ENCODE assay signal across 12 mouse cellular contexts in the genomic region with DNA sequence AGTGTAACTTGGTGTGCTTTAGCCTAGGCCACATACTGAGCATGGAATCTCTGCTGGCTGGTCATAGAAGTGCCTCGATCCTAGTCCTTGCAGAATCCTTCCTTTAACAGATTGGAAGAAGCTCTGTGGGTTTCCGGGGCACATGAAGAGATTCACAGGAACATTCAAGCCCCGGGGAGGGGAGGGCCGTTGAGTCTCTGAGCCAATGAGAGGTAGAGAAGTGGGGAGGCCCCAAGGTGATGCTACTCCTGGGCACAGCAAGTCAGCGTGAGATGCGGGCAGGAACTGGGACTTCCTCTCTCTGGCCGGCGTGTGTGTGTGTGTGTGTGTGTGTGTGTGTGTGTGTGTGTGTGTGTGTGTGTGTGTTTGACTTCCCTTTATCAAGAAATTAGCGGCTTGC. TPM values are rescaled to one million over a fixed set of nuclear protein-coding genes. Genes with fewer than 3 reads are reported as not detected.
DNase-seq lines count a peak whose midpoint lies in the region; ATAC-seq and TF ChIP-seq lines count a peak whose summit lies in the region.
"Had no signal": no experiment of that assay in that cellular context is flagged by ENCODE, and none has a peak within 500 bp of the region (broad histone marks: within the 10 kb centered on the region; RNA-seq: fewer than 3 reads in every experiment).

No protein-coding gene starts in this region.

- H3K9ac ChIP-seq in heart, embryonic 14.5 days (ENCODE audit: low read length), result no peak overlapping the region
- peak overlapping the region; percentile 66 for H3K9ac ChIP-seq in MEL (ENCODE audit: control insufficient read depth, low read depth, low read length, poor library complexity, severe bottlenecking)
- no peak overlapping the region for H3K9ac ChIP-seq in liver, embryonic 15.5 days
- H3K9ac ChIP-seq: limb, embryonic 12.5 days; neural tube, embryonic 15.5 days had no signal

- H3K9me3 ChIP-seq in heart, embryonic 14.5 days (ENCODE audit: control insufficient read depth, low read length), result peaks cover 3% of the 10 kb centered on the region; the same call in 1 of the 2 replicates
- no peaks in the 10 kb centered on the region for H3K9me3 ChIP-seq in MEL (replicated peaks; ENCODE audit: insufficient read depth, low read length)
- H3K9me3 ChIP-seq in liver, embryonic 15.5 days (replicated peaks), result no peaks in the 10 kb centered on the region
- no peaks in the 10 kb centered on the region for H3K9me3 ChIP-seq in limb, embryonic 10.5 days (replicated peaks)
- H3K9me3 ChIP-seq: limb, embryonic 12.5 days; neural tube, embryonic 15.5 days had no signal

- intact Hi-C loops in left cerebral cortex, postnatal 4 days (cut with DNase I), result no loop called here

- H3K27me3 ChIP-seq in heart, embryonic 14.5 days (ENCODE audit: control insufficient read depth, insufficient read depth, low read length), result no peaks in the 10 kb centered on the region
- no peaks in the 10 kb centered on the region; a peak in 2 of 4 replicates for H3K27me3 ChIP-seq in MEL (ENCODE audit: control insufficient read depth in 1 of 2, insufficient read depth in 2 of 2, low read length in 2 of 2)
- H3K27me3 ChIP-seq in liver, embryonic 15.5 days, result peaks cover 8% of the 10 kb centered on the region; the same call in 1 of the 2 replicates
- no peaks in the 10 kb centered on the region for H3K27me3 ChIP-seq in limb, embryonic 10.5 days (ENCODE audit: low read depth, poor library complexity, severe bottlenecking)
- H3K27me3 ChIP-seq: limb, embryonic 12.5 days; neural tube, embryonic 15.5 days had no signal

- ATAC-seq in heart, embryonic 14.5 days (ENCODE audit: insufficient number of reproducible peaks, insufficient read depth, low FRiP score, low read depth), result no peak
- ATAC-seq in liver, embryonic 15.5 days (ENCODE audit: insufficient read depth), result peak; percentile 23; the same call in 1 of the 2 replicates

- no peak for DNase-seq in heart, adult 8-10 months (ENCODE audit: low spot score)
- peak; percentile 96 for DNase-seq in MEL (ENCODE audit: low read depth, low spot score)
- DNase-seq in spleen, postnatal 10 days (ENCODE audit: low spot score in 2 of 2), result peak; percentile 38 to 83
- DNase-seq in left cerebral cortex, postnatal 4 days, result no peak
- DNase-seq in limb, embryonic 10.5 days (ENCODE audit: low spot score), result no peak
- no peak for DNase-seq in gastrocnemius, postnatal 4 days (ENCODE audit: low spot score in 2 of 2)
- DNase-seq: embryo, embryonic 11 days had no signal

- H3K4me3 ChIP-seq in heart, embryonic 14.5 days (ENCODE audit: control insufficient read depth in 1 of 2, insufficient read depth in 1 of 2, low read depth in 1 of 2, low read length in 2 of 2), result no peak overlapping the region
- peak overlapping the region; percentile 53 to 56 for H3K4me3 ChIP-seq in MEL (ENCODE audit: control insufficient read depth in 1 of 2, insufficient read depth in 1 of 2, low read depth in 2 of 2, low read length in 2 of 2)
- H3K4me3 ChIP-seq in liver, embryonic 15.5 days (replicated peaks), result 0 out of 2 replicates have a peak overlapping the region, but pooled peaks have one; percentile 7
- no peak overlapping the region for H3K4me3 ChIP-seq in limb, embryonic 10.5 days
- H3K4me3 ChIP-seq: limb, embryonic 12.5 days; neural tube, embryonic 15.5 days had no signal

- H3K36me3 ChIP-seq in heart, embryonic 14.5 days (ENCODE audit: control insufficient read depth, insufficient read depth, low read length), result no peaks in the 10 kb centered on the region
- H3K36me3 ChIP-seq in MEL (ENCODE audit: control insufficient read depth in 1 of 2, insufficient read depth in 2 of 2, low read length in 2 of 2), result peaks cover 0 to 3% of the 10 kb centered on the region in 2 experiments; a peak in 1 of 4 replicates
- H3K36me3 ChIP-seq in liver, embryonic 15.5 days (replicated peaks), result no peaks in the 10 kb centered on the region
- H3K36me3 ChIP-seq in limb, embryonic 10.5 days, result no peaks in the 10 kb centered on the region
- H3K36me3 ChIP-seq: G1E; limb, embryonic 12.5 days; neural tube, embryonic 15.5 days had no signal

- TF ChIP-seq RAD21 in MEL (IDR thresholded peaks at IDR 0.05; ENCODE audit: low read depth, low read length), result no peak

- peak in 1 of 2 experiments; percentile 51; a peak in 3 of 4 replicates for TF ChIP-seq EP300 in MEL (IDR thresholded peaks at IDR 0.05; ENCODE audit: low read depth in 1 of 2, low read length in 2 of 2)

- peak in 1 of 2 experiments; percentile 54; a peak in 2 of 4 replicates for TF ChIP-seq POLR2A in MEL (IDR thresholded peaks at IDR 0.05; ENCODE audit: control insufficient read depth in 1 of 2, insufficient read depth in 1 of 2, low read depth in 1 of 2, low read length in 2 of 2, poor library complexity in 1 of 2)

- H3K79me2 ChIP-seq in MEL (ENCODE audit: control insufficient read depth, insufficient read depth, low read length, poor library complexity), result no peaks in the 10 kb centered on the region; the same call in 1 of the 2 replicates

- peaks cover 6 to 10% of the 10 kb centered on the region in 2 experiments; a peak in 3 of 4 replicates for H3K4me1 ChIP-seq in heart, embryonic 14.5 days (ENCODE audit: control insufficient read depth in 2 of 2, insufficient read depth in 2 of 2, low read length in 2 of 2)
- H3K4me1 ChIP-seq in MEL (ENCODE audit: control insufficient read depth in 1 of 2, insufficient read depth in 2 of 2, low read length in 2 of 2), result peaks cover 0 to 11% of the 10 kb centered on the region in 2 experiments; a peak in 2 of 4 replicates
- H3K4me1 ChIP-seq in liver, embryonic 15.5 days (replicated peaks), result peaks cover 8% of the 10 kb centered on the region; the same call in 1 of the 2 replicates
- peaks cover 10% of the 10 kb centered on the region for H3K4me1 ChIP-seq in limb, embryonic 10.5 days
- H3K4me1 ChIP-seq: neural tube, embryonic 15.5 days had no signal

- 0 out of 2 replicates have a peak overlapping the region, but pooled peaks have one; percentile 18 for H3K4me2 ChIP-seq in heart, embryonic 14.5 days (ENCODE audit: low read length)
- H3K4me2 ChIP-seq in liver, embryonic 15.5 days, result peak overlapping the region; percentile 40
- H3K4me2 ChIP-seq: limb, embryonic 12.5 days; neural tube, embryonic 15.5 days had no signal

- TF ChIP-seq CTCF in MEL (IDR thresholded peaks at IDR 0.05 in 2 of 3, conservative IDR thresholded peaks at IDR 0.05 in 1 of 3; ENCODE audit: control insufficient read depth in 1 of 3, insufficient read depth in 1 of 3, low read depth in 2 of 3, low read length in 3 of 3, poor library complexity in 1 of 3, severe bottlenecking in 1 of 3), result no peak

- no peak overlapping the region for H3K27ac ChIP-seq in heart, embryonic 14.5 days (replicated peaks in 1 of 2; ENCODE audit: control insufficient read depth in 1 of 2, insufficient read depth in 1 of 2, low read depth in 2 of 2, low read length in 2 of 2)
- peak overlapping the region; percentile 62 for H3K27ac ChIP-seq in MEL (ENCODE audit: control insufficient read depth, low read depth, low read length)
- H3K27ac ChIP-seq in liver, embryonic 15.5 days (replicated peaks), result peak overlapping the region; percentile 45
- H3K27ac ChIP-seq in limb, embryonic 10.5 days, result no peak overlapping the region
- H3K27ac ChIP-seq: limb, embryonic 12.5 days; neural tube, embryonic 15.5 days had no signal

- WGBS in heart, embryonic 14.5 days, result 47% methylated on average over 8 of the region's 9 CpGs
- WGBS in liver, embryonic 15.5 days (ENCODE audit: insufficient replicate concordance), result 12% methylated on average over 9 of the region's 9 CpGs
- WGBS in limb, embryonic 10.5 days, result 79% methylated on average over 8 of the region's 9 CpGs

TF ChIP-seq in MEL, 35 proteins besides CTCF, POLR2A, EP300 and RAD21 (continues in another document):
- TF ChIP-seq E2F4 (IDR thresholded peaks at IDR 0.05; ENCODE audit: borderline replicate concordance, low read depth, low read length), result no peak
- peak; percentile 63 for TF ChIP-seq NELFE (IDR thresholded peaks at IDR 0.05; ENCODE audit: low read depth, low read length)
- TF ChIP-seq MAFK (IDR thresholded peaks at IDR 0.05; ENCODE audit: borderline replicate concordance, low read depth, low read length), result no peak
- no peak for TF ChIP-seq USF2 (IDR thresholded peaks at IDR 0.05; ENCODE audit: borderline replicate concordance in 1 of 2, insufficient read depth in 1 of 2, low read depth in 1 of 2, low read length in 2 of 2)
- TF ChIP-seq TCF12 (IDR thresholded peaks at IDR 0.05; ENCODE audit: low read depth, low read length), result peak; percentile 41; the same call in 1 of the 2 replicates
- TF ChIP-seq ZMIZ1 (IDR thresholded peaks at IDR 0.05; ENCODE audit: low read depth, low read length), result peak; percentile 77; the same call in 1 of the 2 replicates
- TF ChIP-seq ETS1 (IDR thresholded peaks at IDR 0.05; ENCODE audit: low read depth, low read length), result peak; percentile 66; the same call in 1 of the 2 replicates
- no peak for TF ChIP-seq ZNF384 (IDR thresholded peaks at IDR 0.05; ENCODE audit: low read depth, low read length)
- TF ChIP-seq POLR2AphosphoS2 (IDR thresholded peaks at IDR 0.05; ENCODE audit: low read length), result no peak
- TF ChIP-seq SMC3 (IDR thresholded peaks at IDR 0.05; ENCODE audit: low read depth, low read length), result no peak
- peak; percentile 72 for TF ChIP-seq HCFC1 (IDR thresholded peaks at IDR 0.05; ENCODE audit: low read depth, low read length)

RNA-seq across cellular contexts. Expression of a gene that starts 19.3 kb away (rescaled TPM):
- 21.0 and 24.2 TPM in 2 replicates for polyA plus RNA-seq in heart, embryonic 14.5 days (2014; fragmentation: Nextera tagmentation; extraction: Ambion mirVana)
- total RNA-seq in heart, adult 8-10 months (2022), result 10 to 100 TPM in 3 of 4 experiments, 1 to 10 TPM in 1; 8.9 to 12.8 (median 11.6) TPM
- 4.6 TPM in 2 replicates for total RNA-seq in MEL (2012; rRNA removed)
- polyA plus RNA-seq in MEL (2012; ENCODE audit: insufficient read depth in 1 of 2, insufficient read length in 2 of 2, low read depth in 1 of 2, low replicate concordance in 2 of 2, missing spikeins in 1 of 2), result 10 to 100 TPM in 1 of 2 experiments, 1 to 10 TPM in 1; 6.5 to 34.4 TPM
- polyA plus RNA-seq in liver, embryonic 15.5 days (2015; fragmentation: Nextera tagmentation; extraction: Ambion mirVana), result 2.4 TPM in 2 replicates
- total RNA-seq in left cerebral cortex, postnatal 4 days (2021), result 10 to 100 TPM; 77.2 to 80.4 TPM
- 10.3 and 11.3 TPM in 2 replicates for polyA plus RNA-seq in limb, embryonic 10.5 days (2016; fragmentation: Nextera tagmentation; extraction: Ambion mirVana)
- total RNA-seq in gastrocnemius, postnatal 4 days (2021), result 10 to 100 TPM; 40.0 to 41.0 TPM

RNA-seq across cellular contexts. Expression of a gene that starts 53.2 kb away (rescaled TPM):
- 19.3 and 21.1 TPM in 2 replicates for polyA plus RNA-seq in heart, embryonic 14.5 days (2014; fragmentation: Nextera tagmentation; extraction: Ambion mirVana)
- total RNA-seq in heart, adult 8-10 months (2022), result 10 to 100 TPM; 24.6 to 30.5 (median 25.6) TPM
- total RNA-seq in MEL (2012; rRNA removed), result 15.6 and 16.7 TPM in 2 replicates
- 10 to 100 TPM in 1 of 2 experiments, not detected in 1; 25.8 TPM for polyA plus RNA-seq in MEL (2012; ENCODE audit: insufficient read depth in 1 of 2, insufficient read length in 2 of 2, low read depth in 1 of 2, low replicate concordance in 2 of 2, missing spikeins in 1 of 2)
- polyA plus RNA-seq in liver, embryonic 15.5 days (2015; fragmentation: Nextera tagmentation; extraction: Ambion mirVana), result 12.7 and 15.2 TPM in 2 replicates
- 10 to 100 TPM; 33.9 to 42.1 TPM for total RNA-seq in left cerebral cortex, postnatal 4 days (2021)
- 28.2 and 32.0 TPM in 2 replicates for polyA plus RNA-seq in limb, embryonic 10.5 days (2016; fragmentation: Nextera tagmentation; extraction: Ambion mirVana)
- 10 to 100 TPM; 28.4 to 32.3 TPM for total RNA-seq in gastrocnemius, postnatal 4 days (2021)

Comparison
In these comparisons a context has a peak if more than half of its experiments do, and no peak if none do; other contexts are left out.
1. H3K27ac ChIP-seq: peak in MEL (single experiment) and liver, embryonic 15.5 days (single experiment); none in heart, embryonic 14.5 days (0 of 2) and limb, embryonic 10.5 days (single experiment).
2. H3K4me3 ChIP-seq: peak in MEL (2 of 2) and liver, embryonic 15.5 days (single experiment); none in heart, embryonic 14.5 days (0 of 2) and limb, embryonic 10.5 days (single experiment).
3. DNase-seq: peak in MEL (single experiment) and spleen, postnatal 10 days (2 of 2); none in heart, adult 8-10 months (single experiment), left cerebral cortex, postnatal 4 days (single experiment), limb, embryonic 10.5 days (single experiment) and gastrocnemius, postnatal 4 days (0 of 2).